Mouse (Mus musculus): ENCODE measurements around the gene Runx1. TPM values are rescaled to one million over a fixed set of nuclear protein-coding genes. Genes with fewer than 3 reads are reported as not detected.

Runx1 gene
- polyA plus RNA-seq, 1 experiment from 2014 or later, result 2.7 TPM

- H3K27me3 ChIP-seq, result peaks cover 28% of the 10 kb centered on the region
- H3K9me3 ChIP-seq, result no peaks in the 10 kb centered on the region
- H3K9ac ChIP-seq, result no peak overlapping the region
- H3K4me2 ChIP-seq, result no peak overlapping the region
- no peaks in the 10 kb centered on the region for H3K36me3 ChIP-seq (replicated peaks)
- no peaks in the 10 kb centered on the region; the same call in 1 of the 2 replicates for H3K4me1 ChIP-seq
- 36% methylated on average over 6 of the region's 6 CpGs for WGBS
- no peak overlapping the region for H3K27ac ChIP-seq
- no peak overlapping the region for H3K4me3 ChIP-seq (replicated peaks)
- no peak for ATAC-seq (ENCODE audit: low FRiP score)
Measured at GRCm38 (mm10) chr16:92685766-92686315, 140.1 kb downstream of the Runx1 start.

DNA sequence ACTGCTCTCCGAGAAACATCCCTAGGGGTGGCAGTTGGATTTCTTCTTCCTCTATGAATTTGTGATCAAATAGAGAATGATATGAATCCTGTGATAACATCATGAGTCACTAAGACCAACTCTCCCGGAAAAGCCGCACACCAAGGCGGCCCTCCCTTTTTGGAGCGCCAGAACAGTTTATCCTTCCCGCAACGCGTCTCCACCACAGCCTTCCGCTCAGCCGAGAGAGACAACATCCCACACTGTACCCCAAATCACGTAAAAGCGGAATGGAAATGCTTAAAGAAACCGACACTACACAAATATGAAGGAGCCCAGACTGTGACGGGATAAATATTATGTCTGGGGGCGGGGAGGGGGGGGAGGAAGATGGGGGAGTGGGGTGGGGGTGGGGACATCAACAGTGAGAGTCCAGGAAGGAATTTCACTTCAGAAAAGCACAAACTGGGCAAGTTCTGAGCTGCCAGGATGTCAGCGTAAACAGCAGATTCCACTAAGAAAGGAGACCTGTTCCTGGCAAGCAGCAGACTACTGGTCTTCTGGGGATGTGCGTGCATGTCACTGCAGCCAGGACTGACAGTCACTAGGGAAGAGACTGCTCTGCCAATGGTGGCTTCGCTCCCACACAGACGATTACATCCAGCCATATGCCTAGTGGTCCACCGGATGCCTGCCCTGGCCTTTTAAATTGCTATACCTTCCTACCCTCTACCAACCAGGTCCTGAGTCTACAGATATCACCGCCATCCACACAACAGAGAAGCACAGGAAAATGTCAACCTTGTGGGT, 141.3 kb downstream of the Runx1 start:
- no peak overlapping the region for H3K4me2 ChIP-seq
- no peak overlapping the region for H3K4me3 ChIP-seq (replicated peaks)
- WGBS, result 80% methylated on average over 21 of the region's 21 CpGs
- H3K9ac ChIP-seq, result no peak overlapping the region
- H3K27me3 ChIP-seq, result peaks cover 16% of the 10 kb centered on the region; the same call in 1 of the 2 replicates
- H3K27ac ChIP-seq, result no peak overlapping the region
- ATAC-seq (ENCODE audit: low FRiP score), result no peak
- no peaks in the 10 kb centered on the region for H3K36me3 ChIP-seq (replicated peaks)
- H3K9me3 ChIP-seq, result no peaks in the 10 kb centered on the region
- peaks cover 3% of the 10 kb centered on the region; the same call in 1 of the 2 replicates for H3K4me1 ChIP-seq

DNA sequence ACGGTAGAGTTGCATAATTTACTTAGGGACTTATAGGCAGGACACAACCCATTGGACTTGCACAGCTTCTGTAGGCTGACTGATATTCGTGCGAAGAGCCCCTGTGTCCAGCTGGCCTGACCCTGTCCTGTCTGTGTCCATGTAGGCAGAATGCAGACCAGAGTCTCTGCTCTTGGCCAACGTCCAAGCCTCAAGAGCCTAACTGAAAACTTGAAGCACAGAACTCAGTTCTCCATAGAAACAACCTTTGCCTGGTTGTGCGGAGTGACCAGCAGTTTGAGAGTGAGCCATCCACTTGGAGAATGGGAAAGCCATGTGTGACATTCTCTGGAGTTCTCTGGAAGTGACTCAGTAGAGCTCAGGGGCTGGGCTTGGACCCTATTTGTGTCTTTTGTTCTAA, 149.3 kb downstream of the Runx1 start:
- no peaks in the 10 kb centered on the region for H3K27me3 ChIP-seq
- no peak overlapping the region for H3K9ac ChIP-seq
- no peaks in the 10 kb centered on the region for H3K9me3 ChIP-seq
- ATAC-seq (ENCODE audit: low FRiP score), result no peak
- no peaks in the 10 kb centered on the region for H3K36me3 ChIP-seq (replicated peaks)
- WGBS, result 93% methylated on average over 5 of the region's 5 CpGs
- H3K4me3 ChIP-seq (replicated peaks), result no peak overlapping the region
- peaks cover 3% of the 10 kb centered on the region; the same call in 1 of the 2 replicates for H3K4me1 ChIP-seq
- H3K27ac ChIP-seq, result no peak overlapping the region
- no peak overlapping the region for H3K4me2 ChIP-seq

DNA sequence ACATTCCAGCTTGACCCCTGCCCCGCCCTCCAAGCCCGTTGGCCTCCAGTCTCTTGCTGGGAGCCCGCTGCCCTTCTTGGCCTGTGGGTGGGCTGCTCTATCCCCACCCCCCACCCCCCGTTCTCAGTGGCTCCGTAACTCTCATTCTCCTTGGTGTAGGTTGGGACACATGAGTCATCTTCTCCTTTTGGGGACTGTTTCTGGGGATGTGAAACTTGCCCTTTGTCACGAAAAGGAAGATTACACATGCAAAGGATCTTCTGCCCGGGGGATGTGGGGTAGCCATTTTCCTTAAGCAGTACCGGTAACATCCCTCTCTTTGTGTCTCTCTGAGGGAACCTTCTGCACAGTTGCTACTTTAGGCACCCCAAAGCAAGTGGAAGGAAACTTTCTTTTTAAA, 150.3 kb downstream of the Runx1 start:
- no peaks in the 10 kb centered on the region for H3K27me3 ChIP-seq
- H3K27ac ChIP-seq, result no peak overlapping the region
- no peaks in the 10 kb centered on the region for H3K9me3 ChIP-seq
- H3K4me1 ChIP-seq, result peaks cover 3% of the 10 kb centered on the region; the same call in 1 of the 2 replicates
- no peak overlapping the region for H3K4me3 ChIP-seq (replicated peaks)
- 53% methylated on average over 8 of the region's 8 CpGs for WGBS
- H3K9ac ChIP-seq, result no peak overlapping the region
- H3K4me2 ChIP-seq, result no peak overlapping the region
- no peaks in the 10 kb centered on the region for H3K36me3 ChIP-seq (replicated peaks)
- no peak for ATAC-seq (ENCODE audit: low FRiP score)

DNA sequence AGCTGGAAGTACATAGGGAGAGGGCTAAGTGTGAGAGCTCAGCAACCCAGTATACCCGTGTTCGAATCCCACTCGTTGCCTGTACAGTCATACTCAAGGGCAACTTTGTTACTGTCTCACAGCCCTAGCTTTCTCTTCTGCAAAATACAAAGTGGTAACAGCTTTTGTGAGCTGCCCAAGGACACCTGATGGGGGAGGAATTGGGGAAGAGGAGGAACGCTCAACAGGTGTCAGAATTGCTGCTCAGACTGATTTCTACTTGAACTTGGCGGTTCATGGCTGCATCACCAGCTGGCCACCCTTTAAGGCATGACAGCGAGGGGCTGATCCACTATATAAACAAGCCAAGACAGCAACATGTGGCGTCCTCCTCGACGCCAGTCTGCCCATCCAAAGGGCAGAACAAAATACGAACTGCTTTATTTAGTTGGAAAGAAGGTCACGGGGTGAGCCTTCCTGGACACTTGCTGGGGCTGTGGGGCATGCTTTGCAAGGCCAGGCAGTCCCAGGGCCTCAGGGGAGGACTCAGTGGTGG, 151.0 kb downstream of the Runx1 start:
- no peaks in the 10 kb centered on the region for H3K36me3 ChIP-seq (replicated peaks)
- no peak overlapping the region for H3K4me3 ChIP-seq (replicated peaks)
- H3K9me3 ChIP-seq, result no peaks in the 10 kb centered on the region
- no peaks in the 10 kb centered on the region for H3K4me1 ChIP-seq
- H3K27ac ChIP-seq, result no peak overlapping the region
- no peak overlapping the region for H3K4me2 ChIP-seq
- 78% methylated on average over 11 of the region's 11 CpGs for WGBS
- no peak for ATAC-seq (ENCODE audit: low FRiP score)
- no peaks in the 10 kb centered on the region for H3K27me3 ChIP-seq
- H3K9ac ChIP-seq, result no peak overlapping the region

DNA sequence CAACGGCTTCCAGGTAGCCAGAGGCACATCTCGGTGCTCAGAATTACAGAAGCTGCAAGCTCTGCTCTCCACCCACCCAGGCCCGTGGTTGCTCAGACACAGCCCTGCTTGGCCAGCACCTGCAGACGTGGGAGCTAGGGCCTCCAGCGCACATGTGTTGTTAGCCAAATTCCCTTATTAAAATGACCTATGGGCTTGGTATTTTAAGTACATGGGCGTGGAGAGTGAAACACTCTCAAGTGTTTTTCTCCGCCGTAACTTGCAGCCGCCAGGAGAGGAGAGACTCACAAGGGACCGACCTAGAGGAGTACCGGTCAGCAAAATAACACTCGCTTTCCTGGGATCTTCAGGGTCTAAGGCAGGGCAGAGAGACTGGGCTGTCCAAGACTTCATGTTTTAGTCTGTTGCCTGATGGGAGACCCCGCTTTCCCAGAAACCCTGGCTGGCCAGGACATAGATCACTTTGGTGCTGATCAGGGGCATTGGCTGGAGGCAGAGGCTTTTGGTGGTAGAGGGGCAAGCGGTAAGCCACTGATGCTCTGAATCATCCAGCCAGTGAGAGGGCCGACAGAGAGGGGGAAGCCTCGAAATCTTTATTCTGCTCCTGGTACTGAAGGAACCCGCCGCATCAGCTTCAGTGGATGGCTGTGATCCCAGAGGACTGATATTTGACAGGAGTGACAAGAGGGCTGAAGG, 151.7 kb downstream of the Runx1 start:
- Histone ChIP-seq H3K4me2 (no peak overlapping the region), H3K36me3 (replicated peaks) (no peaks in the 10 kb centered on the region), H3K4me3 (replicated peaks) (no peak overlapping the region), H3K4me1 (no peaks in the 10 kb centered on the region), H3K9ac (no peak overlapping the region), H3K27me3 (no peaks in the 10 kb centered on the region), H3K9me3 (no peaks in the 10 kb centered on the region), H3K27ac (no peak overlapping the region)
- ATAC-seq (ENCODE audit: low FRiP score), result no peak
- WGBS, result 80% methylated on average over 18 of the region's 18 CpGs

DNA sequence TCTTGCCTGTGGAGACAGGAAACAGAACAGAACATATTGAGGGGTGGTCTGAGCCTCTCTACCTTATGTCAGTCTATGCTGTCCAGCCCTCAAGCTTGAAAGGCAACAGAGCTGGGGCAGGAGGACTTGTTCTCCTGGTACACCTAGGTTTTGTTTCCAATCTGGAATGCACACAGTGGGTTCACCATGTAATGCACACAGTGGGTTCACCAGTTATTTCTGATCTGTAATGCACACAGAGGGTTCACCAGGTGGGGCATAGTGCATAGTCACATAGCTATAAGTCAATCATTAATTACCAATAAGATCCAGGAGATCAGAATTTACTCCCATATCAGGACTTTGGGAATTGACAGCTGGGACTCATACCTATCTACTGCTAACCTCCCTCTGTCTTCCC, 157.1 kb downstream of the Runx1 start:
- no peaks in the 10 kb centered on the region for H3K27me3 ChIP-seq
- no peak overlapping the region for H3K4me2 ChIP-seq
- no peak overlapping the region for H3K9ac ChIP-seq
- H3K4me3 ChIP-seq (replicated peaks), result no peak overlapping the region
- no peak overlapping the region for H3K27ac ChIP-seq
- no peaks in the 10 kb centered on the region for H3K9me3 ChIP-seq
- no peak for ATAC-seq (ENCODE audit: low FRiP score)
- H3K4me1 ChIP-seq, result no peaks in the 10 kb centered on the region
- no peaks in the 10 kb centered on the region for H3K36me3 ChIP-seq (replicated peaks)

DNA sequence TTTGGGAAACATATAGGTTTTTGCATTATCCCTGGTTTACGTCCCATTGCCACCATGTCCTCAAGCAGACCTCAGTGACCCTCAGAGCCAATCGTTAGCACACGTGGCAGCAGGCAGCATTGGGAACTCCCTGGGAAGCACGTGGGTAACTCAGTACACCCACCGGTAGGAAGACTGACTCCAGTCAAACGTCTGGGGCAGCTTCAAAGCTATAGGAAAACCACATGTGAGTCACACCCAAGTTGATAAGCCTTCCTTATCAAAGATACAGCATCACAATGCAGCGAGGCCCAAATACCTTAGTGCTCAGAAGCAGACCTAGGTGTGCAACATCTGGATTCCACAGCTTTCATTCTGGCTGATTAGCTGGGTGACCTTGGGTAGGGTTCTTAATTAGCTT, 164.2 kb downstream of the Runx1 start:
- no peak overlapping the region for H3K4me2 ChIP-seq
- no peak overlapping the region for H3K9ac ChIP-seq
- no peaks in the 10 kb centered on the region for H3K9me3 ChIP-seq
- ATAC-seq (ENCODE audit: low FRiP score), result no peak
- H3K4me3 ChIP-seq (replicated peaks), result no peak overlapping the region
- no peaks in the 10 kb centered on the region for H3K27me3 ChIP-seq
- no peaks in the 10 kb centered on the region for H3K36me3 ChIP-seq (replicated peaks)
- H3K27ac ChIP-seq, result no peak overlapping the region
- 83% methylated on average over 7 of the region's 7 CpGs for WGBS
- no peaks in the 10 kb centered on the region; the same call in 1 of the 2 replicates for H3K4me1 ChIP-seq

DNA sequence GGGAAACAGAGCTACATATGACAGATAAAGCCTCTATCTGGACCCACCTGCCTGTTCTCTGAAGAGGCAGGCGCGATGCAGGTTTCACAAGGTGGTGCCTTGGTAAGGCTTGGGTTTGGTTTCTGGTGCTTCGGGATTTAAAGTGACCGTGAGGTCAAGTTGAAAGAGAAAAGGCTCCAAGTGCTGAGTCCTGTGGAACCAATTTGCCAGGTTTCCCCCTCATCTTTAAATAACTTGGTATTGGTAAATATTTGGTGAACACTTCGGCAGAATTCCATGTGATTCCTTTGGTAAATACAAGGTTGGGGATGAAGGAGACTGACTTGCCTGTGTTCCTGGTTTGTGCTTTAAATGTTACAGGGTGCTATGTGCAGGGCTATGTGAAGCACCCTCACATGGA, 169.2 kb downstream of the Runx1 start:
- Histone ChIP-seq H3K36me3 (replicated peaks) (no peaks in the 10 kb centered on the region), H3K4me1 (peaks cover 16% of the 10 kb centered on the region), H3K4me3 (replicated peaks) (no peak overlapping the region), H3K4me2 (no peak overlapping the region), H3K9me3 (no peaks in the 10 kb centered on the region), H3K27me3 (no peaks in the 10 kb centered on the region), H3K27ac (no peak overlapping the region), H3K9ac (no peak overlapping the region)
- no peak for ATAC-seq (ENCODE audit: low FRiP score)
- 97% methylated on average over 5 of the region's 5 CpGs for WGBS

DNA sequence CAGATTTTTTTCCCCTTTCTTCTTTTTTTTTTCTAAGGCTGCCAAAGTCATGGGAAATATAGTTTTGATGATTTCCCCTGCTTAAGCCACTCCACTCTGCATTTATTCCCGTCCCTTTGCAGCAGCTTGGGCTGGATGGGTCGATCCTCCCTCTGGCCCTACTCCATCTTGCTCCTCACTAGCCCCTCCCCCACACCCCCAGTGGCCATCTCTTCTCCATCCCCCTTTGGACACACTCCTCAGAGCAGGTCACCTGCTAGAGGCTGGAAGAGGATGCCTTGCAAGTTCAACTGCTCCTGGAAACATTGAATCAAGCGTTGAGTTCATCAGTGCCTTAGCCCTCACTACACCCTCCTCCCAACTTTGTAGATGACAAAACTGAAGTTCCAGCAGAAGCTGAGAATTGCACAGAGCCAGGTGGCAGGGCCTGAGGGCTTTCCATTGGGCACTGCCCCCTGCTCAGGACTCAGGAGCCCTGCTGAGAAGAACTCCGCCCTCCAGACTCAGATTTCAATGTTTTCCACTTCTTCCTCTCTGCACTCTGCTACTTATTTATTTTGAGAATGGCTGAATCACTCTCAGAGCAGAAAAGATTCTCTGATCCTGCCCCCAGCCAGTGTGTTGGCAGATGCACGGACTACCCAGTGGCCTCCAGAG, 171.5 kb downstream of the Runx1 start:
- H3K36me3 ChIP-seq (replicated peaks), result no peaks in the 10 kb centered on the region
- ATAC-seq (ENCODE audit: low FRiP score), result no peak
- peaks cover 16% of the 10 kb centered on the region for H3K4me1 ChIP-seq
- 38% methylated on average over 5 of the region's 5 CpGs for WGBS
- no peaks in the 10 kb centered on the region for H3K27me3 ChIP-seq
- no peak overlapping the region for H3K4me3 ChIP-seq (replicated peaks)
- H3K4me2 ChIP-seq, result no peak overlapping the region
- no peaks in the 10 kb centered on the region for H3K9me3 ChIP-seq
- H3K9ac ChIP-seq, result 0 out of 2 replicates have a peak overlapping the region, but pooled peaks have one; percentile 2
- no peak overlapping the region for H3K27ac ChIP-seq

GRCm38 (mm10) chr16:92653816-92654215, 172.1 kb downstream of the Runx1 start:
- no peak overlapping the region for H3K27ac ChIP-seq
- no peak overlapping the region for H3K9ac ChIP-seq
- ATAC-seq (ENCODE audit: low FRiP score), result no peak
- H3K4me1 ChIP-seq, result peaks cover 16% of the 10 kb centered on the region
- no peak overlapping the region for H3K4me3 ChIP-seq (replicated peaks)
- 58% methylated on average over 5 of the region's 5 CpGs for WGBS
- no peaks in the 10 kb centered on the region for H3K27me3 ChIP-seq
- no peaks in the 10 kb centered on the region for H3K36me3 ChIP-seq (replicated peaks)
- H3K4me2 ChIP-seq, result no peak overlapping the region
- no peaks in the 10 kb centered on the region for H3K9me3 ChIP-seq

- H3K27ac ChIP-seq, result no peak overlapping the region
- H3K9me3 ChIP-seq, result 0 out of 2 replicates have a peak, but pooled peaks cover 3% of the 10 kb centered on the region
- no peak for ATAC-seq (ENCODE audit: low FRiP score)
- H3K4me3 ChIP-seq (replicated peaks), result no peak overlapping the region
- H3K36me3 ChIP-seq (replicated peaks), result no peaks in the 10 kb centered on the region
- H3K4me2 ChIP-seq, result no peak overlapping the region
- 93% methylated on average over 3 of the region's 3 CpGs for WGBS
- H3K27me3 ChIP-seq, result no peaks in the 10 kb centered on the region
- H3K9ac ChIP-seq, result no peak overlapping the region
- peaks cover 18% of the 10 kb centered on the region for H3K4me1 ChIP-seq
Measured at GRCm38 (mm10) chr16:92651256-92651655, 174.7 kb downstream of the Runx1 start.

Data from forebrain, embryonic 12.5 days (tissue).